Mouse (Mus musculus) olfactory bulb, adult 2 months (tissue): ENCODE measurements around the gene Rac1. TPM values are rescaled to one million over a fixed set of nuclear protein-coding genes. Genes with fewer than 3 reads are reported as not detected.
A peak's percentile ranks its signal among the peaks of the same experiment; 100 is the strongest.

Experiments
- H3K27ac ChIP-seq: fragments of 200-500 bp; 2 replicates; pipeline ENCODE4 v1.5.1; 2012; ENCODE audit warnings: low read depth, low read length; ENCODE audit not compliant: insufficient read depth
- H3K4me1 ChIP-seq: fragments of 200-500 bp; 2 replicates; pipeline ENCODE4 v1.6.1; 2012; ENCODE audit warnings: low read length; ENCODE audit not compliant: control insufficient read depth, insufficient read depth
- H3K4me3 ChIP-seq: fragments of 200-500 bp; 2 replicates; pipeline ENCODE4 v1.5.1; 2012; ENCODE audit warnings: mild to moderate bottlenecking, low read depth, low read length, moderate library complexity; ENCODE audit not compliant: insufficient read depth
- CTCF ChIP-seq: fragments of 200-500 bp; IDR thresholded peaks from 2 replicates; pipeline ENCODE4 v1.5.1; 2012; ENCODE audit warnings: low read depth, mild to moderate bottlenecking, low read length, moderate library complexity; ENCODE audit not compliant: insufficient read depth
- POLR2A ChIP-seq: fragments of 200-500 bp; IDR thresholded peaks from 2 replicates; pipeline ENCODE4 v1.6.1; 2012; ENCODE audit warnings: mild to moderate bottlenecking, low read depth, low read length, moderate library complexity; ENCODE audit not compliant: insufficient read depth
- WGBS: fragments of 180-500 bp; shearing (Covaris S2); methylation state at CpG from one replicate; pipeline ENCODE4 v1.1.7; 2018; 5-methylcytosine and 5-hydroxymethylcytosine counted together
- polyA plus RNA-seq: library from polyadenylated mRNA; stranded (reverse); fragments of >200 nt; gene quantifications from 2 replicates; pipeline ENCODE4 v1.2.4, GENCODE M21; 2012; ENCODE audit warnings: low replicate concordance; ENCODE audit not compliant: missing spikeins, insufficient read depth, insufficient read length

The Rac1 gene
- polyA plus RNA-seq, 1 experiment: 73.1 TPM

- Histone ChIP-seq H3K27ac (no peak overlapping the region), H3K4me3 (no peak overlapping the region), H3K4me1 (peaks cover 19% of the 10 kb centered on the region; the same call in 1 of the 2 replicates)
- WGBS: 93% methylated on average over 3 of the region's 3 CpGs
- no peak for TF ChIP-seq CTCF
- TF ChIP-seq POLR2A: no peak
Measured at GRCm38 (mm10) chr5:143471165-143471546, 56.7 kb downstream of the Rac1 start.

GRCm38 (mm10) chr5:143470421-143471164 lies 57.2 kb downstream of the Rac1 start:
- Histone ChIP-seq H3K4me1 (peaks cover 23% of the 10 kb centered on the region; the same call in 1 of the 2 replicates), H3K27ac (no peak overlapping the region), H3K4me3 (no peak overlapping the region)
- no peak for TF ChIP-seq CTCF
- TF ChIP-seq POLR2A: no peak
- WGBS: 69% methylated on average over 15 of the region's 15 CpGs

- WGBS: 96% methylated on average over 8 of the region's 8 CpGs
- no peak for TF ChIP-seq CTCF
- TF ChIP-seq POLR2A: no peak
- no peak overlapping the region for H3K4me3 ChIP-seq
- peaks cover 16% of the 10 kb centered on the region for H3K4me1 ChIP-seq
- H3K27ac ChIP-seq: no peak overlapping the region
Measured at GRCm38 (mm10) chr5:143469628-143470027, 58.2 kb downstream of the Rac1 start.

- Histone ChIP-seq H3K27ac (no peak overlapping the region), H3K4me1 (peaks cover 17% of the 10 kb centered on the region), H3K4me3 (no peak overlapping the region)
- TF ChIP-seq POLR2A: no peak
- no peak for TF ChIP-seq CTCF
- WGBS: 95% methylated on average over 6 of the region's 6 CpGs
Measured at GRCm38 (mm10) chr5:143467931-143468330, 59.9 kb downstream of the Rac1 start.

GRCm38 (mm10) chr5:143466891-143467669 lies 60.8 kb downstream of the Rac1 start:
- no peak overlapping the region for H3K27ac ChIP-seq
- WGBS: 91% methylated on average over 23 of the region's 23 CpGs
- no peak for TF ChIP-seq POLR2A
- no peak for TF ChIP-seq CTCF

GRCm38 (mm10) chr5:143465156-143466085 lies 62.4 kb downstream of the Rac1 start:
- WGBS: 33% methylated on average over 23 of the region's 23 CpGs
- Histone ChIP-seq H3K27ac (peak overlapping the region; percentile 49; the same call in 1 of the 2 replicates), H3K4me3 (peak overlapping the region; percentile 86), H3K4me1 (peaks cover 7% of the 10 kb centered on the region)
- TF ChIP-seq CTCF (no peak), POLR2A (no peak)

More at GRCm38 (mm10) chr5:143466891-143467669, 60.8 kb downstream of the Rac1 start:
- Histone ChIP-seq H3K4me3 (no peak overlapping the region), H3K4me1 (peaks cover 9% of the 10 kb centered on the region)

- under 1% methylated on average over 20 of the region's 20 CpGs for WGBS
- peaks cover 7% of the 10 kb centered on the region for H3K4me1 ChIP-seq
- no peak for TF ChIP-seq CTCF
- no peak for TF ChIP-seq POLR2A
- H3K27ac ChIP-seq: peak overlapping the region; percentile 49
- peak overlapping the region; percentile 86 for H3K4me3 ChIP-seq
Measured at GRCm38 (mm10) chr5:143464757-143465118, 63.1 kb downstream of the Rac1 start.

GRCm38 (mm10) chr5:143464100-143464756 lies 63.6 kb downstream of the Rac1 start, which contains the start of gene Daglb:
TSS of gene Daglb (plus strand) at chr5:143464584.
- peaks cover 7% of the 10 kb centered on the region for H3K4me1 ChIP-seq
- peak within 1 kb of the TSS; percentile 86 for H3K4me3 ChIP-seq
- TF ChIP-seq CTCF (no peak), POLR2A (peak; percentile 98)
- WGBS: 1% methylated on average over 43 of the region's 43 CpGs
- H3K27ac ChIP-seq: peak within 1 kb of the TSS; percentile 90
